Mouse (Mus musculus) spleen, adult 2 months (tissue): ENCODE measurements around the gene Klhl5. TPM values are rescaled to one million over a fixed set of nuclear protein-coding genes. Genes with fewer than 3 reads are reported as not detected.

Source experiments
- DNase-seq, 2 experiments: peaks; one replicate each; pipeline versions ENCODE4 v3.0.0 to v3.0.0-alpha.2; 2012 to 2021; ENCODE audit warnings: low spot score in 2 of 2, low read depth in 1 of 2
- H3K27ac ChIP-seq: fragments of 200-500 bp; 2 replicates; pipeline ENCODE4 v1.5.1; 2012; ENCODE audit warnings: low read length, inconsistent platforms; ENCODE audit not compliant: insufficient read depth
- H3K27me3 ChIP-seq: fragments of 200-500 bp; 2 replicates; pipeline ENCODE4 v1.6.1; 2012; ENCODE audit warnings: mild to moderate bottlenecking, moderate library complexity, low read length, inconsistent platforms; ENCODE audit not compliant: control insufficient read depth, insufficient read depth
- H3K36me3 ChIP-seq: fragments of 200-500 bp; 2 replicates; pipeline ENCODE4 v1.6.1; 2012; ENCODE audit warnings: mild to moderate bottlenecking, low read length, inconsistent platforms; ENCODE audit not compliant: control insufficient read depth, insufficient read depth
- H3K4me1 ChIP-seq: fragments of 200-500 bp; 2 replicates; pipeline ENCODE4 v1.6.1; 2011; ENCODE audit warnings: inconsistent platforms; ENCODE audit not compliant: control insufficient read depth, insufficient read depth, insufficient read length
- H3K4me3 ChIP-seq: fragments of 200-500 bp; 2 replicates; pipeline ENCODE4 v1.5.1; 2011; ENCODE audit warnings: mild to moderate bottlenecking, inconsistent platforms; ENCODE audit not compliant: insufficient read depth, insufficient read length; ENCODE audit errors: extremely low read depth
- CTCF ChIP-seq: fragments of 200-500 bp; IDR thresholded peaks from 2 replicates; pipeline ENCODE4 v1.5.1; 2011; ENCODE audit warnings: mild to moderate bottlenecking, inconsistent platforms; ENCODE audit not compliant: insufficient read depth, insufficient read length, insufficient replicate concordance; ENCODE audit errors: extremely low read depth
- POLR2A ChIP-seq: fragments of 200-500 bp; IDR thresholded peaks from 2 replicates; pipeline ENCODE4 v1.6.1; 2011; ENCODE audit warnings: low read depth, low read length, inconsistent platforms
- WGBS: fragments of 180-500 bp; shearing (Covaris S2); methylation state at CpG from one replicate; pipeline ENCODE4 v1.1.7; 2018; 5-methylcytosine and 5-hydroxymethylcytosine counted together
- polyA plus RNA-seq: library from polyadenylated mRNA; depleted of rRNA; stranded (reverse); fragments of >200 nt; gene quantifications from 2 replicates; pipeline ENCODE4 v1.2.3, GENCODE M21; 2012

Klhl5 gene
- polyA plus RNA-seq, 1 experiment: 15.1 TPM

DNA sequence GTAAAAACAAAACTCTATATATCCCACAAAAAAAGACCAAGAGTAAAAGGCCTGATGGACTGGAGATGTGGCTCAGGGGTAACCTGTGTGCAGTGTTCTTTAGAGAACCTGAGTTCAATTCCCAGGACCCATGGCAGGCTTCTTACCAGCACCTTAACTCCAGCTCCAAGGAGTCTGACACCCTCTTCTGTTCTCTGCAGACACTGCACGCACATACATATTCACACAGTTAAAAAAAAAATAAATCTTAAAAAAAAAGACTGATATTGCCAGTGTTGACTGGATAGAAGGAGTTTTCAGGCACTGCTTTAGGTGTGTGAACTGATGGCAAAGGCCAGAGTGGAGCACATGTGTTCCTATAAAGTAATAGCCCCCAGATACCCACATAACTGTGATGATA, 18.8 kb downstream of the Klhl5 start:
- Histone ChIP-seq H3K36me3 (no peaks in the 10 kb centered on the region), H3K27ac (no peak overlapping the region), H3K4me1 (no peaks in the 10 kb centered on the region), H3K27me3 (no peaks in the 10 kb centered on the region), H3K4me3 (no peak overlapping the region)
- 94% methylated on average over 1 of the region's 1 CpGs for WGBS
- DNase-seq: no peak
- TF ChIP-seq CTCF (no peak), POLR2A (no peak)

DNA sequence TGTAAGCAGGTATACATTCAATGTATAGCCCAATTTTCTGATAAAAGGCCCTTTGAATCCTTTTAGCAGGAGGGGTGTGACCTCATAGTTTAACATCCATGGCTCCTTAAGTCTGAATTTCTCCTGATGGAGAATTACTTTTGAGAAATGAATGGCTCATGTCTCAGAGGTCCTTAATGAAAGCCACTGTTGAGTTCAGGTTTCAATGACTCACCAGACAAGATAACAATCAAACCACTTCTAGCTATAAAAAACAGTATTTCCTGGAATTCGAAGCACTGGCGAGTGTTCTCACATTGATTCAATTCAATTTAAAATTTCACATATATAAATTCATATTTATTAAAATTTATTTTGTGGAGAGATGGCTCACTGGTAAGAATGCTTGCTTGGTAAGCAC, 21.1 kb downstream of the Klhl5 start:
- H3K4me1 ChIP-seq: no peaks in the 10 kb centered on the region
- DNase-seq: no peak
- TF ChIP-seq POLR2A (no peak), CTCF (no peak)
- no peak overlapping the region for H3K4me3 ChIP-seq
- H3K27me3 ChIP-seq: no peaks in the 10 kb centered on the region
- no peak overlapping the region for H3K27ac ChIP-seq
- no peaks in the 10 kb centered on the region for H3K36me3 ChIP-seq
- WGBS: 35% methylated on average over 2 of the region's 2 CpGs

DNA sequence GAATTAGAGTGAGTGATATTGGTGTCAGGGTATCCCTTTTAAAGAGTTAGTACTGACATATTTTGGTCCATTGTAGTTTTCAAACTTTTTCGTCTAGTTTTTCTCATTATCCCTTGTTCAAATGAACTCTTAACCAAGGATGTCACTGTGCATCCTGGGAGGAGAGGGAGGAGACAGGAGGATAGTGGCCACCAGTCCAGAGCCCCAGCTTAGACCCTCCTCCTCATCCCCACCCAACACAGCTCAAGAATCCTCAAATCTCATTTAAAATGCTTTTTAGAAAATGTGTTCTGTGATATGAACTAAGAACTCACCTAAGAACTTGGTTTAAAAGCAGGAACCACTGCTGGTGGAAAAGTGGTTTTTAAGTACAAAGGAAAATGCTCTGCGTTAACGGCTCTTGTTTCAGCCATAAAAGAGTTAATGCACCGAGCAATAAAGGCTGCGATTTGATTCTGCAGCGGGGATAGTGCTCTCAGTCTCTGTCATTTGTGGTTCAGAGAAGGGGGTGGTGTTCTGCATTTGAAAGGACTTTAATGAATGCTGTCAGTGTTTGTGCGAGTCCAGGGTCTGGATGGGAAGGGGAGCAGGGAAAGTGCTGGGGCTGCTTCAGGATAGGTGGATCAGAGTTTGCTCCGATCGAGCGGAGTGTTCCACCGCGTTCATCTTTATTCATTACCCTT, 23.3 kb downstream of the Klhl5 start:
- no peak overlapping the region for H3K4me3 ChIP-seq
- no peaks in the 10 kb centered on the region for H3K4me1 ChIP-seq
- H3K27ac ChIP-seq: no peak overlapping the region
- H3K27me3 ChIP-seq: no peaks in the 10 kb centered on the region
- 73% methylated on average over 12 of the region's 12 CpGs for WGBS
- no peak for TF ChIP-seq POLR2A
- DNase-seq: no peak
- H3K36me3 ChIP-seq: no peaks in the 10 kb centered on the region

DNA sequence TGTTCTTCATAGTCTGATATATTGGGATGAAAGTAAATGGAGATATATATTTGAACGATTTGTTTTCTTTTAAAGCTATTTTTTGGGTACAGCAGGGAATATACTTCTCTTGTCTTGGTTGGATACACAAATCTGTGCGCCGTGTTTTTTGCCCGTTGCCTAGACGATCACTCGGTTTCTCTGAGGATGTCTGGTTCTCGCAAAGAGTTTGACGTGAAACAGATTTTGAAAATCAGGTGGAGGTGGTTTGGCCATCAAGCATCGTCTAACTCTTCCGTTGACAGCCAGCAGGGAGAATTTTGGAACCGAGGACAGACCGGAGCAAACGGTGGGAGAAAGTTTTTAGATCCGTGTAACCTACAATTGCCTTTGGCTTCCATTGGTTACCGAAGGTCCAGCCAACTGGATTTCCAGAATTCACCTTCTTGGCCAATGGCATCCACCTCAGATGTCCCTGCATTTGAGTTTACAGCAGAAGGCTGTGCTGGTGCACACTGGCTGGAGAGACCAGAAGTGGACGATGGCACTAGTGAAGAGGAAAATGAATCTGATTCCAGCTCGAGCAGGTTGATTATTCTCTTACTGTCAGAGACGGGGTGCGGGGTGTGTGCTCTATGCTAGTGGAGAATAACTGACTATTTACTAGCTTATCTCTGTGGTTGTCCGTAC, 24.0 kb downstream of the Klhl5 start:
- H3K36me3 ChIP-seq: no peaks in the 10 kb centered on the region
- TF ChIP-seq CTCF (no peak), POLR2A (no peak)
- no peaks in the 10 kb centered on the region for H3K4me1 ChIP-seq
- WGBS: 81% methylated on average over 20 of the region's 20 CpGs
- no peak for DNase-seq
- H3K27ac ChIP-seq: no peak overlapping the region
- H3K27me3 ChIP-seq: no peaks in the 10 kb centered on the region
- H3K4me3 ChIP-seq: no peak overlapping the region

DNA sequence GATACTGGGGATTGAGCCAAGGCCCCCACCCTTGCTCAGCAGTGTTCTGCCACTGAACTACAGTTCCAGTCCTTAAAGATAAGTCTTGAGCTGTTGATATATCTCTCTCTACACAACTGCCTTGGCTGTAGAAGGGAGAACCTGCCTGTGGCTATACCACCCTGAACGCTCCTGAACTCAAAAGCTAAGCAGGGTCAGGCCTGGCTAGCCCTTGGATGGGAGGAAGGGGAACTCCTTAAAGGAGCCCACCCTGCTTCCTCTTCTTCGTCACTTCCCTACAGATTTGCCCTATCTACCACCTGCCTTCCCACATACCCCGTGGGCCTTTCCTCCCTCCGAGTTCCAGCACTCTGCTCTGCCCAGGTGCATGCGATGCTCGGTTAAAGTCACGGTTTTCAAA, 28.8 kb downstream of the Klhl5 start:
- DNase-seq: no peak
- Histone ChIP-seq H3K27ac (no peak overlapping the region), H3K36me3 (no peaks in the 10 kb centered on the region; the same call in 1 of the 2 replicates), H3K4me3 (no peak overlapping the region), H3K4me1 (no peaks in the 10 kb centered on the region), H3K27me3 (no peaks in the 10 kb centered on the region)
- TF ChIP-seq CTCF: no peak
- no peak for TF ChIP-seq POLR2A
- WGBS: 61% methylated on average over 7 of the region's 7 CpGs

DNA sequence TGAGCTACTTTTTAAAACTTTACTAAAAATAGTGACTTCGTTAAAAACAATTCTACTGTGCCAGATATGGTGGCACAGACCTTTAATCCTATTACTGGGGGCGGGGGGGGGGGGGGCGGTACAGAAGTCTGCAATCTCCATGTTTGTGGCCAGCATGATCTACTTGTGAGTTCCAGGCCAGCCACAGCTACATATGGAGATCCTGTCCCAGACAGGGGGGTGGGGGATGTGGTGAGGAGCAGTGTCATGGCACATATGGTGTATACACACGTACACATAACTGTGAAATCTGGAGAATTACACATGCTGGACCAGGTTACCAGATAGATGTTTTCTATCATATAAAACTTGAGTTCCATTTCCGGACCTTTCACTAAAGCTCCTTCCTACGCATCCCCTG, 29.7 kb downstream of the Klhl5 start:
- DNase-seq: no peak
- Histone ChIP-seq H3K4me3 (no peak overlapping the region), H3K27me3 (no peaks in the 10 kb centered on the region), H3K36me3 (peaks cover 4% of the 10 kb centered on the region), H3K27ac (no peak overlapping the region), H3K4me1 (no peaks in the 10 kb centered on the region)
- TF ChIP-seq CTCF (no peak), POLR2A (no peak)
- WGBS: 89% methylated on average over 6 of the region's 6 CpGs

DNA sequence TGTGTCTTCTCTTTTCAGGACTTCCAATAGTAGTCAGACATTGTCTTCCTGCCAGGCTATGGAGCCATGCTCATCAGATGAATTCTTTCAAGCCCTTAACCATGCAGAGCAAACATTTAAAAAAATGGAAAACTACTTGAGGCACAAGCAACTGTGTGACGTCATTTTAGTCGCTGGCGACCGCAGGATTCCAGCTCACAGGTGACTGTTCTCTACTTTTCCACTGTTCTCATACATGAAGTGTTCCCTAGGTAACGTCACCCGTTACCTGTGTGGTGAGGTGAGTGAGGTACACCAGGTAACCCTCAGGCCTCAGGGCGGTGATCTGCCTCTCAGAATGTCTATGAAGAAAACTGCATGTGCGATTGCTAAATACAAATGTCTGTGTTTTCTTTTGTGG, 33.9 kb downstream of the Klhl5 start:
- H3K4me3 ChIP-seq: no peak overlapping the region
- no peaks in the 10 kb centered on the region for H3K4me1 ChIP-seq
- TF ChIP-seq POLR2A (no peak), CTCF (no peak)
- no peak for DNase-seq
- H3K36me3 ChIP-seq: peaks cover 12% of the 10 kb centered on the region
- no peaks in the 10 kb centered on the region for H3K27me3 ChIP-seq
- 94% methylated on average over 8 of the region's 8 CpGs for WGBS
- H3K27ac ChIP-seq: no peak overlapping the region
